Mouse (Mus musculus) lung, embryonic 14.5 days (tissue): ENCODE data around the gene Slc35e3. TPM values are rescaled to one million over a fixed set of nuclear protein-coding genes. Genes with fewer than 3 reads are reported as not detected.

Source experiments
- ATAC-seq: fragments of 200-750 bp; cut with Nextera tagmentation; 2 replicates; pipeline ENCODE4 v1.8.0; 2017; ENCODE audit warnings: mild to moderate bottlenecking, moderate TSS enrichment, moderate library complexity; ENCODE audit not compliant: insufficient read depth
- DNase-seq: peaks from one replicate; pipeline ENCODE4 v3.0.0-alpha.2; 2015
- H3K27ac ChIP-seq: fragments of 300-500 bp; sonication (generic); 2 replicates; pipeline ENCODE4 v1.5.1; 2014; ENCODE audit warnings: low read depth, mild to moderate bottlenecking, moderate library complexity
- H3K27me3 ChIP-seq: fragments of 300-500 bp; sonication (generic); 2 replicates; pipeline ENCODE4 v1.6.1; 2014; ENCODE audit warnings: low read length, control low read depth; ENCODE audit not compliant: insufficient read depth
- H3K36me3 ChIP-seq: fragments of 300-500 bp; sonication (generic); 2 replicates; pipeline ENCODE4 v1.6.1; 2014; ENCODE audit warnings: control low read depth; ENCODE audit not compliant: insufficient read depth
- H3K4me1 ChIP-seq: fragments of 300-500 bp; sonication (generic); 2 replicates; pipeline ENCODE4 v1.6.1; 2014; ENCODE audit warnings: antibody characterized with exemption, control low read depth; ENCODE audit not compliant: insufficient read depth
- H3K4me2 ChIP-seq: fragments of 300-500 bp; sonication (generic); 2 replicates; pipeline ENCODE4 v1.6.1; 2014; ENCODE audit warnings: mild to moderate bottlenecking
- H3K4me3 ChIP-seq: fragments of 300-500 bp; sonication (generic); 2 replicates; pipeline ENCODE4 v1.5.1; 2014; ENCODE audit warnings: low read depth, low read length
- H3K9ac ChIP-seq: fragments of 300-500 bp; sonication (generic); 2 replicates; pipeline ENCODE4 v1.6.1; 2014
- H3K9me3 ChIP-seq: fragments of 300-500 bp; sonication (generic); 2 replicates; pipeline ENCODE4 v1.6.1; 2016; ENCODE audit warnings: low read depth, low read length, control low read depth
- CTCF ChIP-seq: IDR thresholded peaks from 2 replicates; pipeline ENCODE4 v1.5.1; 2016; ENCODE audit warnings: antibody characterized with exemption, low read depth
- WGBS: fragments of 180-500 bp; shearing (Covaris S2); extraction: QIAGEN DNeasy Blood & Tissue Kit; methylation state at CpG from one replicate; pipeline ENCODE4 v1.1.7; 2014; 5-methylcytosine and 5-hydroxymethylcytosine counted together
- polyA plus RNA-seq: library from polyadenylated mRNA; unstranded; fragments of >200 nt; fragmentation: Nextera tagmentation; extraction: Ambion mirVana; gene quantifications from 2 replicates; pipeline ENCODE4 v1.2.1, GENCODE M21; 2014

Slc35e3 gene
- polyA plus RNA-seq, 1 experiment from 2014 or later: 16.7 TPM

- Histone ChIP-seq H3K27ac (no peak overlapping the region), H3K9ac (no peak overlapping the region), H3K27me3 (no peaks in the 10 kb centered on the region), H3K36me3 (peaks cover 93% of the 10 kb centered on the region), H3K4me3 (no peak overlapping the region), H3K4me2 (no peak overlapping the region), H3K9me3 (no peaks in the 10 kb centered on the region), H3K4me1 (no peaks in the 10 kb centered on the region)
- ATAC-seq (no peak), DNase-seq (no peak)
- no peak for TF ChIP-seq CTCF
- 91% methylated on average over 6 of the region's 6 CpGs for WGBS
Observed at GRCm38 (mm10) chr10:117696827-117697560, 49.2 kb downstream of the Slc35e3 start.

GRCm38 (mm10) chr10:117696021-117696826, 49.9 kb downstream of the Slc35e3 start:
- ATAC-seq (no peak), DNase-seq (no peak)
- H3K27ac ChIP-seq: no peak overlapping the region
- no peaks in the 10 kb centered on the region for H3K9me3 ChIP-seq
- no peaks in the 10 kb centered on the region for H3K27me3 ChIP-seq
- H3K4me1 ChIP-seq: no peaks in the 10 kb centered on the region
- H3K4me2 ChIP-seq: no peak overlapping the region
- peaks cover 93% of the 10 kb centered on the region for H3K36me3 ChIP-seq
- WGBS: 88% methylated on average over 8 of the region's 8 CpGs
- H3K9ac ChIP-seq: no peak overlapping the region
- no peak overlapping the region for H3K4me3 ChIP-seq
- TF ChIP-seq CTCF: no peak

DNA sequence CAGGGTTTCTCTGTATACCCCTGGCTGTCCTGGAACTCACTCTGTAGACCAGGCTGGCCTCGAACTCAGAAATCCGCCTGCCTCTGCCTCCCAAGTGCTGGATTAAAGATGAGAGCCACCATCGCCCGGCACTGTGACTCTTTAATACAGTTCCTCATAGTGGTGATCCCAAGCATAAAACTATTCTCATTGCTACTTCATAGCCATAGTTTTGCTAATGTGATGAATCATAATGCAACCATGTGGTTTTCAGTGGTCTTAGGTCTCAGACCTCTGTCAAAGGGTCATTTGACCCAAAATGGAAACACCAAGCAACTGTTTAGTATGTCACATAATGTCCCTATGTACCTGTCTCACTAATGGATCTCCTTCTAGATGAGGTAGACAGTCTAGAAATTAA, 50.6 kb downstream of the Slc35e3 start:
- DNase-seq: no peak
- H3K27ac ChIP-seq: no peak overlapping the region
- ATAC-seq: no peak
- H3K9ac ChIP-seq: no peak overlapping the region
- H3K4me1 ChIP-seq: no peaks in the 10 kb centered on the region
- no peaks in the 10 kb centered on the region for H3K27me3 ChIP-seq
- WGBS: 93% methylated on average over 4 of the region's 4 CpGs
- H3K36me3 ChIP-seq: peaks cover 93% of the 10 kb centered on the region
- TF ChIP-seq CTCF: no peak
- no peak overlapping the region for H3K4me2 ChIP-seq
- H3K4me3 ChIP-seq: no peak overlapping the region
- H3K9me3 ChIP-seq: no peaks in the 10 kb centered on the region

GRCm38 (mm10) chr10:117695027-117695426, 51.1 kb downstream of the Slc35e3 start:
- no peak overlapping the region for H3K4me3 ChIP-seq
- WGBS: 92% methylated on average over 4 of the region's 4 CpGs
- no peaks in the 10 kb centered on the region for H3K9me3 ChIP-seq
- peaks cover 93% of the 10 kb centered on the region for H3K36me3 ChIP-seq
- DNase-seq: no peak
- no peak for ATAC-seq
- H3K4me1 ChIP-seq: no peaks in the 10 kb centered on the region
- no peaks in the 10 kb centered on the region for H3K27me3 ChIP-seq
- no peak overlapping the region for H3K4me2 ChIP-seq
- no peak overlapping the region for H3K27ac ChIP-seq
- H3K9ac ChIP-seq: no peak overlapping the region
- TF ChIP-seq CTCF: no peak

DNA sequence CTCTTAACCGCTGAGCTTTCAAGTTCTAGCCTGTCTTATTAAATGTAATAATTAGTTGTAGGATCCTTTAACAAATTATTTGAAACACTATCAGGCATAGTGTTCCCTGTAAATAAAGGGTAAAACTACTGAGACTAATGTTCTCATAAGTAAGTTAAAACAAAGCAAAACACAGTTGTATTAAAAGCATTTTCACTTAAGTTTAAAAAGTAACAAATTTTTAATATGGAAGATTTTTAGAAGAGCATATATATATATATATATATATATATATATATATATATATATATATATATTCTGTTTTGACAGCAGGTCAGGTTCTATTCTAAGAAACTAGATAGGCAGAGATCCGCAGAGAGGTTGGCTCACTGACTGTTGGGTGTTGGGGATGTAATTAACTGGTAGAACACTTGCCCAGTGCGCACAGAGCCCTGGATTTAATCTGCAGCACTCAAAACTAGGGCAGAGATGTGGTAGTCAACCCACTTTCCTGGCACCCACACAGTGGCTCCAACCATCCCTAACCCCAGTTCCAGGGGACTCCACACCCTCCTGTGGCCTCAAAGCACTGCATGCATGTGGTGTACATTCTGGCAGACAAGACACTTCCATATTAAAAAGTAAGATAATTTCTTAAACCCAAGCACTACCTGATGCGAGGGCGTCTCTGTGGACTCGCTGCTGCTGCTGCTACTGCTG, 51.8 kb downstream of the Slc35e3 start:
- Histone ChIP-seq H3K9me3 (no peaks in the 10 kb centered on the region), H3K4me1 (no peaks in the 10 kb centered on the region), H3K36me3 (peaks cover 92% of the 10 kb centered on the region), H3K27ac (no peak overlapping the region), H3K4me3 (no peak overlapping the region), H3K4me2 (no peak overlapping the region), H3K27me3 (no peaks in the 10 kb centered on the region), H3K9ac (no peak overlapping the region)
- WGBS: 91% methylated on average over 6 of the region's 6 CpGs
- ATAC-seq: no peak
- no peak for DNase-seq
- TF ChIP-seq CTCF: no peak

DNA sequence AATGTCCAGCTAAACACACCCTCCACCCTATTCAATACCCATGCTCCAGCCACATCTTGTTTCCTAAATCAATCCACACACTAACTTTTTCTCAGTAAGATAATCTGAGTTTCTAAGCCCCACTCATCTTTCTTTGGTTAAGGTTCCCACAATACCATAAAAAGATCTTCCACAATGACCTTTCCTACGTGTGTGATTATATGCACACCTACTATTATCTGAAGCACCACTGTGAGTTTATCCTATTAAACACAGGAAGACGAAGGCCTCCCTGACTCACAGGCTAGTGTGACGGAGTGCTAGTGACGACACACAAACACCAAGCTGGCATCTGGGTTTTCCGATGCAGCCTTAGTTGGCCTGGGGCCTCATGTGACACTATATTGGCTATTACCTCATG, 53.2 kb downstream of the Slc35e3 start:
- no peak overlapping the region for H3K4me2 ChIP-seq
- DNase-seq (no peak), ATAC-seq (no peak)
- H3K4me3 ChIP-seq: no peak overlapping the region
- no peaks in the 10 kb centered on the region for H3K27me3 ChIP-seq
- H3K9ac ChIP-seq: no peak overlapping the region
- no peaks in the 10 kb centered on the region for H3K4me1 ChIP-seq
- TF ChIP-seq CTCF: no peak
- H3K9me3 ChIP-seq: no peaks in the 10 kb centered on the region
- 84% methylated on average over 5 of the region's 5 CpGs for WGBS
- H3K27ac ChIP-seq: no peak overlapping the region
- peaks cover 93% of the 10 kb centered on the region for H3K36me3 ChIP-seq

DNA sequence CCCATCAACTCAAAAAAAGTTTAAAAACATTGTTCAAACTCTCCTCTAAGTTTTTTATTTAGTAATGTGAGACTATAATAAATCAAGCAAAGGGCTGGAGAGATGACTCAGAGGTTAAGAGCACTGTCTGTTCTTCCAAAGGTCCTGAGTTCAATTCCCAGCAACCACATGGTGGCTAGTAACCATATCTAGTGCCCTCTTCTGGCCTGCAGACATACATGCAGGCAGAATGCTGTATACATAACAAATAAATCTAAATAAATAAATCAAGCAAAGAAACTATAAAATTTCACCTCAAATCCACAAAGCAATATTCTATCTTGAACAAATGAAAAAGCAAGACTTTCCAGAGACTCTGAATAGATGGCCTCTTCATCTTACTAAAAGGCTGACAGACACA, 54.0 kb downstream of the Slc35e3 start:
- H3K9ac ChIP-seq: no peak overlapping the region
- ATAC-seq: no peak

More for the DNA sequence above, 54.0 kb downstream of the Slc35e3 start:
- Histone ChIP-seq H3K27me3 (no peaks in the 10 kb centered on the region), H3K4me1 (no peaks in the 10 kb centered on the region), H3K4me3 (no peak overlapping the region), H3K27ac (no peak overlapping the region), H3K36me3 (peaks cover 92% of the 10 kb centered on the region), H3K4me2 (no peak overlapping the region), H3K9me3 (no peaks in the 10 kb centered on the region)
- peak; percentile 28 for TF ChIP-seq CTCF
- no peak for DNase-seq
